Mouse (Mus musculus) kidney, embryonic 16.5 days (tissue): ENCODE data around the gene Rft1. TPM values are rescaled to one million over a fixed set of nuclear protein-coding genes. Genes with fewer than 3 reads are reported as not detected.

Source experiments
- ATAC-seq: fragments of 200-750 bp; cut with Nextera tagmentation; 2 replicates; pipeline ENCODE4 v1.8.0; 2017; ENCODE audit warnings: moderate TSS enrichment; ENCODE audit not compliant: low FRiP score, low TSS enrichment
- H3K27ac ChIP-seq: fragments of 300-500 bp; sonication (generic); 2 replicates; pipeline ENCODE4 v1.5.1; 2014; ENCODE audit warnings: low read length
- H3K27me3 ChIP-seq: fragments of 300-500 bp; sonication (generic); 2 replicates; pipeline ENCODE4 v1.6.1; 2014; ENCODE audit warnings: low read length, control low read depth, mixed read lengths; ENCODE audit not compliant: insufficient read depth
- H3K36me3 ChIP-seq: fragments of 300-500 bp; sonication (generic); 2 replicates; pipeline ENCODE4 v1.6.1; 2014; ENCODE audit warnings: low read length, control low read depth, mixed read lengths; ENCODE audit not compliant: insufficient read depth
- H3K4me1 ChIP-seq: fragments of 300-500 bp; sonication (generic); 2 replicates; pipeline ENCODE4 v1.6.1; 2014; ENCODE audit warnings: low read length, control low read depth, mixed read lengths; ENCODE audit not compliant: insufficient read depth
- H3K4me2 ChIP-seq: fragments of 300-500 bp; sonication (generic); replicated peaks from 2 replicates; pipeline ENCODE4 v1.6.1; 2014; ENCODE audit warnings: low read depth, low read length
- H3K4me3 ChIP-seq: fragments of 300-500 bp; sonication (generic); 2 replicates; pipeline ENCODE4 v1.5.1; 2014; ENCODE audit warnings: mild to moderate bottlenecking, low read length
- H3K9ac ChIP-seq: fragments of 300-500 bp; sonication (generic); replicated peaks from 2 replicates; pipeline ENCODE4 v1.6.1; 2014; ENCODE audit warnings: low read length
- H3K9me3 ChIP-seq: fragments of 300-500 bp; sonication (generic); 2 replicates; pipeline ENCODE4 v1.6.1; 2016; ENCODE audit warnings: low read length, control low read depth
- WGBS: fragments of 180-500 bp; shearing (Covaris S2); extraction: QIAGEN DNeasy Blood & Tissue Kit; methylation state at CpG from one replicate; pipeline ENCODE4 v1.1.7; 2014; 5-methylcytosine and 5-hydroxymethylcytosine counted together
- polyA plus RNA-seq: library from polyadenylated mRNA; unstranded; fragments of >200 nt; fragmentation: Nextera tagmentation; extraction: Ambion mirVana; gene quantifications from 2 replicates; pipeline ENCODE4 v1.2.1, GENCODE M21; 2015

Rft1 gene
- polyA plus RNA-seq, 1 experiment from 2014 or later, result 19.6 TPM

- 98% methylated on average over 2 of the region's 2 CpGs for WGBS
Measured at GRCm38 (mm10) chr14:30618746-30619275, 35.3 kb upstream of the Rft1 start.

GRCm38 (mm10) chr14:30619982-30620578, 34.1 kb upstream of the Rft1 start:
- H3K4me1 ChIP-seq, result peaks cover 21% of the 10 kb centered on the region
- no peaks in the 10 kb centered on the region for H3K9me3 ChIP-seq
- 78% methylated on average over 7 of the region's 7 CpGs for WGBS
- no peak overlapping the region for H3K27ac ChIP-seq
- no peak overlapping the region for H3K4me2 ChIP-seq
- H3K27me3 ChIP-seq, result no peaks in the 10 kb centered on the region
- H3K4me3 ChIP-seq, result no peak overlapping the region
- H3K36me3 ChIP-seq, result no peaks in the 10 kb centered on the region
- H3K9ac ChIP-seq, result no peak overlapping the region
- no peak for ATAC-seq

More at GRCm38 (mm10) chr14:30618746-30619275, 35.3 kb upstream of the Rft1 start:
- Histone ChIP-seq H3K4me3 (no peak overlapping the region), H3K27me3 (no peaks in the 10 kb centered on the region), H3K9ac (no peak overlapping the region), H3K36me3 (no peaks in the 10 kb centered on the region), H3K27ac (no peak overlapping the region), H3K4me2 (no peak overlapping the region), H3K9me3 (no peaks in the 10 kb centered on the region), H3K4me1 (peaks cover 15% of the 10 kb centered on the region; the same call in 1 of the 2 replicates)
- ATAC-seq, result no peak

- Histone ChIP-seq H3K9ac (no peak overlapping the region), H3K4me2 (no peak overlapping the region), H3K27ac (no peak overlapping the region), H3K4me1 (peaks cover 28% of the 10 kb centered on the region), H3K4me3 (no peak overlapping the region), H3K9me3 (no peaks in the 10 kb centered on the region), H3K27me3 (no peaks in the 10 kb centered on the region), H3K36me3 (no peaks in the 10 kb centered on the region)
- ATAC-seq, result no peak
- 73% methylated on average over 7 of the region's 7 CpGs for WGBS
Measured at GRCm38 (mm10) chr14:30622130-30622529, 32.0 kb upstream of the Rft1 start.

- 89% methylated on average over 8 of the region's 8 CpGs for WGBS
- Histone ChIP-seq H3K9me3 (no peaks in the 10 kb centered on the region), H3K36me3 (no peaks in the 10 kb centered on the region), H3K4me1 (peaks cover 28% of the 10 kb centered on the region), H3K4me2 (no peak overlapping the region), H3K4me3 (no peak overlapping the region), H3K9ac (no peak overlapping the region), H3K27ac (no peak overlapping the region), H3K27me3 (no peaks in the 10 kb centered on the region)
- ATAC-seq, result no peak
Measured at GRCm38 (mm10) chr14:30622556-30622955, 31.6 kb upstream of the Rft1 start.

- H3K36me3 ChIP-seq, result no peaks in the 10 kb centered on the region
- peak overlapping the region; percentile 80 for H3K4me3 ChIP-seq
- 62% methylated on average over 8 of the region's 8 CpGs for WGBS
- H3K27me3 ChIP-seq, result no peaks in the 10 kb centered on the region
- no peak overlapping the region for H3K27ac ChIP-seq
- ATAC-seq, result no peak
- H3K9me3 ChIP-seq, result no peaks in the 10 kb centered on the region
- peaks cover 28% of the 10 kb centered on the region for H3K4me1 ChIP-seq
- peak overlapping the region; percentile 70 for H3K4me2 ChIP-seq
- 0 out of 2 replicates have a peak overlapping the region, but pooled peaks have one; percentile 76 for H3K9ac ChIP-seq
Measured at GRCm38 (mm10) chr14:30624277-30624721, 29.9 kb upstream of the Rft1 start.

GRCm38 (mm10) chr14:30625131-30625807, 28.9 kb upstream of the Rft1 start:
- Histone ChIP-seq H3K4me2 (peak overlapping the region; percentile 70), H3K27me3 (no peaks in the 10 kb centered on the region), H3K27ac (peak overlapping the region; percentile 74; the same call in 1 of the 2 replicates), H3K9me3 (no peaks in the 10 kb centered on the region), H3K9ac (peak overlapping the region; percentile 76), H3K4me1 (peaks cover 29% of the 10 kb centered on the region), H3K36me3 (no peaks in the 10 kb centered on the region), H3K4me3 (peak overlapping the region; percentile 80)
- ATAC-seq, result peak; percentile 43
- under 1% methylated on average over 39 of the region's 39 CpGs for WGBS

- H3K4me1 ChIP-seq, result peaks cover 37% of the 10 kb centered on the region
- ATAC-seq, result peak; percentile 79
- H3K27me3 ChIP-seq, result no peaks in the 10 kb centered on the region
- peak within 1 kb of the TSS; percentile 75 for H3K27ac ChIP-seq
- peak within 1 kb of the TSS; percentile 70 for H3K4me2 ChIP-seq
- under 1% methylated on average over 62 of the region's 71 CpGs for WGBS
- peak within 1 kb of the TSS; percentile 76 for H3K9ac ChIP-seq
- no peaks in the 10 kb centered on the region for H3K9me3 ChIP-seq
- no peaks in the 10 kb centered on the region for H3K36me3 ChIP-seq
- H3K4me3 ChIP-seq, result peak within 1 kb of the TSS; percentile 80
Measured at GRCm38 (mm10) chr14:30625856-30626726, 28.1 kb upstream of the Rft1 start, which contains the start of gene Prkcd. Gene Prkcd (minus strand): TSS chr14:30626210.

GRCm38 (mm10) chr14:30626756-30627742, 27.1 kb upstream of the Rft1 start:
- no peak for ATAC-seq
- Histone ChIP-seq H3K36me3 (no peaks in the 10 kb centered on the region), H3K27ac (peak overlapping the region; percentile 75), H3K9ac (peak overlapping the region; percentile 76), H3K4me1 (peaks cover 43% of the 10 kb centered on the region), H3K4me3 (peak overlapping the region; percentile 80), H3K4me2 (peak overlapping the region; percentile 70), H3K9me3 (no peaks in the 10 kb centered on the region), H3K27me3 (no peaks in the 10 kb centered on the region)
- 48% methylated on average over 12 of the region's 12 CpGs for WGBS
